9 mouse cellular contexts compared by ENCODE assay signal in the genomic region with DNA sequence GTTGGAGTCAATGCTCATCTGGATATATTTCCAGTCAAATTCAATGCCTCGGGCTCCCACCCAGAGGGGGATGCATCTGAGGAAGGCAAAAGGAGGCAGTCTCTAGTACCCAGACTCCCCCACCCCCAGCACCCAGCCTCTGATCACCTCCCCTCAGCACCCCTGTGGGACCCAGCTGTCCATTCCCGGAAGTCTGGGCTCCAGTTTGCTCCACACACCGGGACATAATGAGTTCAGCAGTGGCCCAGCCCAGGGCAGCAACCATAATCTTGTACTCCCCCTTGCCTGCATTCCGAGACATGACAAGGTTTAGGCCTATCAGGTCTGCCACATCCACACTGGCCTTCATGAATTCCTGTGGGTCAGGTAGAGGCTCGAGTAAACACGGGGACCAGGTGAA. TPM values are rescaled to one million over a fixed set of nuclear protein-coding genes. Genes with fewer than 3 reads are reported as not detected.
DNase-seq lines count a peak whose midpoint lies in the region; ATAC-seq and TF ChIP-seq lines count a peak whose summit lies in the region.
"Had no signal": no experiment of that assay in that cellular context is flagged by ENCODE, and none has a peak within 500 bp of the region (broad histone marks: within the 10 kb centered on the region; RNA-seq: fewer than 3 reads in every experiment).

No protein-coding gene starts in this region.

- H3K36me3 ChIP-seq in liver, adult 2 months (ENCODE audit: control insufficient read depth, insufficient read depth, low read length) = peaks cover 2% of the 10 kb centered on the region; the same call in 1 of the 2 replicates
- no peaks in the 10 kb centered on the region for H3K36me3 ChIP-seq in forebrain, embryonic 11.5 days (ENCODE audit: control insufficient read depth, insufficient read depth, low read length)
- H3K36me3 ChIP-seq in limb, embryonic 11.5 days (ENCODE audit: control insufficient read depth, insufficient read depth, low read length) = no peaks in the 10 kb centered on the region

- no peaks in the 10 kb centered on the region; the same call in 1 of the 2 replicates for H3K79me2 ChIP-seq in liver, adult 2 months (ENCODE audit: control insufficient read depth, insufficient read depth, low read length)

- H3K4me1 ChIP-seq in liver, adult 2 months (ENCODE audit: control insufficient read depth, insufficient read depth, low read length) = peaks cover 21% of the 10 kb centered on the region
- peaks cover 8% of the 10 kb centered on the region for H3K4me1 ChIP-seq in forebrain, embryonic 11.5 days (replicated peaks; ENCODE audit: control insufficient read depth, insufficient read depth, low read length)
- peaks cover 7% of the 10 kb centered on the region for H3K4me1 ChIP-seq in limb, embryonic 11.5 days (ENCODE audit: control insufficient read depth, insufficient read depth, low read length)
- peaks cover 17% of the 10 kb centered on the region for H3K4me1 ChIP-seq in olfactory bulb, adult 2 months (ENCODE audit: control insufficient read depth, insufficient read depth, low read length)

- peak overlapping the region; percentile 84 for H3K9ac ChIP-seq in liver, adult 2 months (ENCODE audit: low read depth, low read length)
- H3K9ac ChIP-seq in forebrain, embryonic 11.5 days (ENCODE audit: low read length) = peak overlapping the region; percentile 86; the same call in 1 of the 2 replicates
- H3K9ac ChIP-seq in limb, embryonic 11.5 days (ENCODE audit: low read length) = peak overlapping the region; percentile 68; the same call in 1 of the 2 replicates

- no peak for TF ChIP-seq CTCF in liver, adult 2 months (IDR thresholded peaks at IDR 0.05; ENCODE audit: low read depth, low read length)
- no peak for TF ChIP-seq CTCF in olfactory bulb, adult 2 months (IDR thresholded peaks at IDR 0.05; ENCODE audit: insufficient read depth, low read depth, low read length)

- H3K4me2 ChIP-seq in forebrain, embryonic 11.5 days (ENCODE audit: low read depth, low read length, severe bottlenecking) = peak overlapping the region; percentile 88
- peak overlapping the region; percentile 54 for H3K4me2 ChIP-seq in limb, embryonic 11.5 days (ENCODE audit: low read depth, severe bottlenecking)

- no peak for TF ChIP-seq POLR2A in liver, adult 2 months (IDR thresholded peaks at IDR 0.05; ENCODE audit: extremely low read depth, insufficient read depth, low read length)
- TF ChIP-seq POLR2A in olfactory bulb, adult 2 months (IDR thresholded peaks at IDR 0.05; ENCODE audit: insufficient read depth, low read depth, low read length) = no peak

- 39% methylated on average over 6 of the region's 6 CpGs for WGBS in liver, adult 2 months
- WGBS in forebrain, embryonic 11.5 days = 87% methylated on average over 6 of the region's 6 CpGs
- 81% methylated on average over 6 of the region's 6 CpGs for WGBS in limb, embryonic 11.5 days
- 84% methylated on average over 6 of the region's 6 CpGs for WGBS in olfactory bulb, adult 2 months

- H3K9me3 ChIP-seq in forebrain, embryonic 11.5 days (ENCODE audit: control insufficient read depth, low read length) = no peaks in the 10 kb centered on the region
- no peaks in the 10 kb centered on the region for H3K9me3 ChIP-seq in limb, embryonic 11.5 days (ENCODE audit: control insufficient read depth, low read length)

- peak overlapping the region; percentile 75 for H3K4me3 ChIP-seq in liver, adult 2 months (ENCODE audit: insufficient read depth, low read depth, low read length)
- peak overlapping the region; percentile 75; the same call in 1 of the 2 replicates for H3K4me3 ChIP-seq in forebrain, embryonic 11.5 days (ENCODE audit: low read depth, low read length)
- H3K4me3 ChIP-seq in limb, embryonic 11.5 days (ENCODE audit: low read depth, low read length) = peak overlapping the region; percentile 51
- H3K4me3 ChIP-seq in olfactory bulb, adult 2 months (ENCODE audit: insufficient read depth, low read depth, low read length) = peak overlapping the region; percentile 19; the same call in 1 of the 2 replicates

- H3K27me3 ChIP-seq in liver, adult 2 months (ENCODE audit: control insufficient read depth, insufficient read depth, low read length) = no peaks in the 10 kb centered on the region
- H3K27me3 ChIP-seq in forebrain, embryonic 11.5 days (ENCODE audit: control insufficient read depth, insufficient read depth, low read length) = no peaks in the 10 kb centered on the region
- H3K27me3 ChIP-seq in limb, embryonic 11.5 days (ENCODE audit: control insufficient read depth, insufficient read depth, low read length) = no peaks in the 10 kb centered on the region

- DNase-seq in liver, adult 2 months (ENCODE audit: extremely low read depth, low read depth, low spot score) = no peak
- DNase-seq in liver = no peak
- DNase-seq in forebrain, embryonic 11.5 days (ENCODE audit: low spot score) = no peak
- no peak for DNase-seq in limb, embryonic 11.5 days (ENCODE audit: low spot score)
- DNase-seq in thymus, postnatal 36 days = no peak
- DNase-seq in ovary, postnatal 10 days (ENCODE audit: low spot score) = no peak

- H3K27ac ChIP-seq in liver, adult 2 months (replicated peaks; ENCODE audit: insufficient read depth, low read depth, low read length) = peak overlapping the region; percentile 79
- no peak overlapping the region for H3K27ac ChIP-seq in forebrain, embryonic 11.5 days (ENCODE audit: low read depth, low read length)
- H3K27ac ChIP-seq in limb, embryonic 11.5 days (replicated peaks; ENCODE audit: low read depth, low read length) = no peak overlapping the region
- no peak overlapping the region for H3K27ac ChIP-seq in olfactory bulb, adult 2 months (ENCODE audit: insufficient read depth, low read depth, low read length)

- ATAC-seq in forebrain, embryonic 11.5 days (replicated peaks; ENCODE audit: low FRiP score) = no peak
- ATAC-seq in limb, embryonic 11.5 days (ENCODE audit: insufficient number of reproducible peaks, low FRiP score, low TSS enrichment, low read depth) = no peak

RNA-seq across cellular contexts. Expression of a gene that starts 1.1 kb away (rescaled TPM):
- 124 and 146 TPM in 2 replicates for total RNA-seq in liver, adult 2 months (2014; rRNA removed)
- polyA plus RNA-seq in liver, adult 2 months (2012; rRNA removed) = 248 and 335 TPM in 2 replicates
- 133 and 153 TPM in 2 replicates for polyA plus RNA-seq in forebrain, embryonic 11.5 days (2014; fragmentation: Nextera tagmentation; extraction: Ambion mirVana)
- polyA plus RNA-seq in limb, embryonic 11.5 days (2014; fragmentation: Nextera tagmentation; extraction: Ambion mirVana) = 143 and 149 TPM in 2 replicates
- not detected in 2 replicates for polyA plus RNA-seq in olfactory bulb, adult 2 months (2012; ENCODE audit: insufficient read depth, insufficient read length, low replicate concordance, missing spikeins)

RNA-seq across cellular contexts. Expression of a gene that starts 15.3 kb away (rescaled TPM):
- not detected in 2 replicates for total RNA-seq in liver, adult 2 months (2014; rRNA removed)
- polyA plus RNA-seq in liver, adult 2 months (2012; rRNA removed) = 0.50 and 1.3 TPM in 2 replicates
- polyA plus RNA-seq in forebrain, embryonic 11.5 days (2014; fragmentation: Nextera tagmentation; extraction: Ambion mirVana) = 0.33 and 1.5 TPM in 2 replicates
- 0.43 and 0.47 TPM in 2 replicates for polyA plus RNA-seq in limb, embryonic 11.5 days (2014; fragmentation: Nextera tagmentation; extraction: Ambion mirVana)
- not detected in 2 replicates for polyA plus RNA-seq in olfactory bulb, adult 2 months (2012; ENCODE audit: insufficient read depth, insufficient read length, low replicate concordance, missing spikeins)
- total RNA-seq: hematopoietic stem cell, adult 5-6 weeks had no signal
- polyA plus RNA-seq: spleen, adult 2 months had no signal

RNA-seq across cellular contexts. Expression of a gene that starts 16.2 kb away (rescaled TPM):
- 2.6 and 4.4 TPM in 2 replicates for total RNA-seq in liver, adult 2 months (2014; rRNA removed)
- 1.3 and 4.2 TPM in 2 replicates for polyA plus RNA-seq in liver, adult 2 months (2012; rRNA removed)
- 0.72 and 1.7 TPM in 2 replicates for polyA plus RNA-seq in forebrain, embryonic 11.5 days (2014; fragmentation: Nextera tagmentation; extraction: Ambion mirVana)
- 0.28 and 0.41 TPM in 2 replicates for polyA plus RNA-seq in limb, embryonic 11.5 days (2014; fragmentation: Nextera tagmentation; extraction: Ambion mirVana)
- polyA plus RNA-seq in olfactory bulb, adult 2 months (2012; ENCODE audit: insufficient read depth, insufficient read length, low replicate concordance, missing spikeins) = not detected in 2 replicates
- total RNA-seq: hematopoietic stem cell, adult 5-6 weeks had no signal

RNA-seq across cellular contexts. Expression of a gene that starts 23.1 kb away (rescaled TPM):
- 0.46 and 0.60 TPM in 2 replicates for total RNA-seq in liver, adult 2 months (2014; rRNA removed)
- polyA plus RNA-seq in liver, adult 2 months (2012; rRNA removed) = 0.33 and 0.41 TPM in 2 replicates
- 0.27 and 1.8 TPM in 2 replicates for polyA plus RNA-seq in forebrain, embryonic 11.5 days (2014; fragmentation: Nextera tagmentation; extraction: Ambion mirVana)
- polyA plus RNA-seq in limb, embryonic 11.5 days (2014; fragmentation: Nextera tagmentation; extraction: Ambion mirVana) = 0.27 and 1.3 TPM in 2 replicates
- polyA plus RNA-seq in olfactory bulb, adult 2 months (2012; ENCODE audit: insufficient read depth, insufficient read length, low replicate concordance, missing spikeins) = not detected in 2 replicates

RNA-seq across cellular contexts. Expression of a gene that starts 29.5 kb away (rescaled TPM):
- total RNA-seq in liver, adult 2 months (2014; rRNA removed) = 0.34 TPM in 1 of 2 replicates, not detected in the other
- polyA plus RNA-seq in liver, adult 2 months (2012; rRNA removed) = not detected in 2 replicates
- not detected in 2 replicates for polyA plus RNA-seq in forebrain, embryonic 11.5 days (2014; fragmentation: Nextera tagmentation; extraction: Ambion mirVana)
- polyA plus RNA-seq in limb, embryonic 11.5 days (2014; fragmentation: Nextera tagmentation; extraction: Ambion mirVana) = not detected in 2 replicates
- polyA plus RNA-seq in olfactory bulb, adult 2 months (2012; ENCODE audit: insufficient read depth, insufficient read length, low replicate concordance, missing spikeins) = not detected in 2 replicates
- total RNA-seq: hematopoietic stem cell, adult 5-6 weeks had no signal

Comparison
In these comparisons a context has a peak if more than half of its experiments do, and no peak if none do; other contexts are left out.
1. H3K4me3 ChIP-seq: peak in every context shown above with its lines; median percentile 75 in liver, adult 2 months; 75 in forebrain, embryonic 11.5 days; 51 in limb, embryonic 11.5 days; 19 in olfactory bulb, adult 2 months.
2. RNA of a gene that starts 1.1 kb away (polyA plus RNA-seq): 248 to 335 TPM in liver, adult 2 months, 143 to 149 TPM in limb, embryonic 11.5 days and 133 to 153 TPM in forebrain, embryonic 11.5 days; not detected in olfactory bulb, adult 2 months; every median in the first group is over 100 times any median in the second.
3. Peak in every context shown above with its lines, with median percentiles within 50 percentile points of each other: H3K9ac ChIP-seq.